Comparison of ENCODE assay signal across 14 mouse cellular contexts in genomic region chr9:27164957-27165356, GRCm38 (mm10). TPM values are rescaled to one million over a fixed set of nuclear protein-coding genes. Genes with fewer than 3 reads are reported as not detected.
"Had no signal": no experiment of that assay in that cellular context is flagged by ENCODE, and none has a peak within 500 bp of the region (broad histone marks: within the 10 kb centered on the region; RNA-seq: fewer than 3 reads in every experiment).

No protein-coding gene starts in this region.

- H3K9ac ChIP-seq: limb, embryonic 12.5 days; liver, embryonic 13.5 days; liver, postnatal 0 days; lung, embryonic 15.5 days; midbrain, embryonic 13.5 days had no signal

- H3K4me1 ChIP-seq: limb, embryonic 12.5 days; liver, embryonic 13.5 days; lung, embryonic 15.5 days; megakaryocyte, embryonic 14.5 days had no signal

- DNase-seq: kidney, postnatal 25 days; layer of hippocampus, adult 9-11 months; layer of hippocampus, postnatal 36 days; liver; liver, embryonic 13.5 days; liver, postnatal 0 days; lung, postnatal 14 days; thymus, postnatal 4 days had no signal

- H3K9me3 ChIP-seq: limb, embryonic 12.5 days; liver, embryonic 13.5 days; lung, embryonic 15.5 days; midbrain, embryonic 13.5 days had no signal

- H3K27ac ChIP-seq: limb, embryonic 12.5 days; liver, embryonic 13.5 days; lung, embryonic 15.5 days; macrophage; midbrain, embryonic 13.5 days; stomach, postnatal 0 days had no signal

- H3K27me3 ChIP-seq: limb, embryonic 12.5 days; liver, embryonic 13.5 days; lung, embryonic 15.5 days; midbrain, embryonic 13.5 days had no signal

- H3K36me3 ChIP-seq: limb, embryonic 12.5 days; liver, embryonic 13.5 days; lung, embryonic 15.5 days; midbrain, embryonic 13.5 days had no signal

- H3K4me2 ChIP-seq: limb, embryonic 12.5 days; liver, embryonic 13.5 days; lung, embryonic 15.5 days; midbrain, embryonic 13.5 days had no signal

- ATAC-seq: liver, postnatal 0 days; midbrain, embryonic 13.5 days had no signal

- H3K4me3 ChIP-seq: limb, embryonic 12.5 days; liver, embryonic 13.5 days; lung, embryonic 15.5 days; megakaryocyte, embryonic 14.5 days; midbrain, embryonic 13.5 days had no signal

RNA-seq across cellular contexts. Expression of gene Jam3, which starts 9.7 kb away (rescaled TPM):
- polyA plus RNA-seq: macrophage had no signal
